Mouse (Mus musculus): ENCODE data around the gene Foxn4. TPM values are rescaled to one million over a fixed set of nuclear protein-coding genes. Genes with fewer than 3 reads are reported as not detected.
A peak's percentile ranks its signal among the peaks of the same experiment; 100 is the strongest.

Foxn4 gene
- polyA plus RNA-seq, 1 experiment from 2014 or later: not detected

- WGBS: 12% methylated on average over 22 of the region's 22 CpGs
- Histone ChIP-seq H3K36me3 (no peaks in the 10 kb centered on the region), H3K4me3 (replicated peaks) (no peak overlapping the region), H3K9me3 (no peaks in the 10 kb centered on the region), H3K27me3 (no peaks in the 10 kb centered on the region), H3K27ac (0 out of 2 replicates have a peak overlapping the region, but pooled peaks have one; percentile 31), H3K4me1 (replicated peaks) (peaks cover 30% of the 10 kb centered on the region), H3K4me2 (peak overlapping the region; percentile 32), H3K9ac (replicated peaks) (no peak overlapping the region)
- no peak for ATAC-seq (ENCODE audit: insufficient number of reproducible peaks, insufficient read depth, low FRiP score, low TSS enrichment, low read depth)
Observed at GRCm38 (mm10) chr5:114296693-114297631, 23.4 kb upstream of the Foxn4 start.

GRCm38 (mm10) chr5:114290004-114290403 lies 16.4 kb upstream of the Foxn4 start:
- no peak for ATAC-seq (ENCODE audit: insufficient number of reproducible peaks, insufficient read depth, low FRiP score, low TSS enrichment, low read depth)
- no peak overlapping the region for H3K27ac ChIP-seq
- H3K4me2 ChIP-seq: no peak overlapping the region
- WGBS: 70% methylated on average over 3 of the region's 3 CpGs
- no peak overlapping the region for H3K9ac ChIP-seq (replicated peaks)
- peaks cover 17% of the 10 kb centered on the region for H3K27me3 ChIP-seq
- peaks cover 18% of the 10 kb centered on the region for H3K4me1 ChIP-seq (replicated peaks)
- no peak overlapping the region for H3K4me3 ChIP-seq (replicated peaks)
- no peaks in the 10 kb centered on the region for H3K36me3 ChIP-seq
- no peaks in the 10 kb centered on the region for H3K9me3 ChIP-seq

DNA sequence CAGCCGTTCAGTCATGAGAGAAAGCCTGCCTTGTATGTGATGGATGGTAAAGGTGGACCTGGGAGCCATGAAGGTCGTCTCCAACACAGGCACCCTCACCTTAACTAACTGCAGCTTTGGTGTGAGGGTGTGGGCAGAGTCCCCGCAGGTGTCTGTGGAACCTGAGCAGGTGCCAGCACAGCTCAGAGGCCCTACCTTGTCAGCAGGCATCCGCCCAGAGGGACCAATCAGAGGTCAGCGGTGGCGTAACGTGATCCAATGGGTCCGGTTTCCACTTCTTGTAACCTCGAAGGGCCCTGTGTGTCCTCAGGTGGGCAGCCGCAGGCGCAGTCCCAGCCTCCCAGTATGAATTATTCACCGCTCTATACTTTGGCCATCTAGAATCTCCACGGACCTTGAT lies 15.3 kb upstream of the Foxn4 start, which contains the start of gene Myo1h:
TSS of gene Myo1h (plus strand) at position 293 of the 400 bp plus-strand sequence.
- no peak within 1 kb of the TSS for H3K27ac ChIP-seq
- peaks cover 23% of the 10 kb centered on the region for H3K4me1 ChIP-seq (replicated peaks)
- WGBS: 34% methylated on average over 13 of the region's 13 CpGs
- no peaks in the 10 kb centered on the region for H3K36me3 ChIP-seq
- 0 out of 2 replicates have a peak within 1 kb of the TSS, but pooled peaks have one; percentile 4 for H3K4me2 ChIP-seq
- no peak for ATAC-seq (ENCODE audit: insufficient number of reproducible peaks, insufficient read depth, low FRiP score, low TSS enrichment, low read depth)
- H3K4me3 ChIP-seq (replicated peaks): no peak within 1 kb of the TSS
- no peak within 1 kb of the TSS for H3K9ac ChIP-seq (replicated peaks)
- peaks cover 17% of the 10 kb centered on the region for H3K27me3 ChIP-seq
- no peaks in the 10 kb centered on the region for H3K9me3 ChIP-seq

- no peaks in the 10 kb centered on the region for H3K36me3 ChIP-seq
- no peaks in the 10 kb centered on the region for H3K9me3 ChIP-seq
- H3K4me2 ChIP-seq: no peak overlapping the region
- H3K4me3 ChIP-seq (replicated peaks): no peak overlapping the region
- no peak overlapping the region for H3K27ac ChIP-seq
- WGBS: 84% methylated on average over 5 of the region's 5 CpGs
- ATAC-seq (ENCODE audit: insufficient number of reproducible peaks, insufficient read depth, low FRiP score, low TSS enrichment, low read depth): no peak
- peaks cover 17% of the 10 kb centered on the region for H3K27me3 ChIP-seq
- peaks cover 23% of the 10 kb centered on the region for H3K4me1 ChIP-seq (replicated peaks)
- no peak overlapping the region for H3K9ac ChIP-seq (replicated peaks)
Observed at GRCm38 (mm10) chr5:114288396-114288795, 14.8 kb upstream of the Foxn4 start.

DNA sequence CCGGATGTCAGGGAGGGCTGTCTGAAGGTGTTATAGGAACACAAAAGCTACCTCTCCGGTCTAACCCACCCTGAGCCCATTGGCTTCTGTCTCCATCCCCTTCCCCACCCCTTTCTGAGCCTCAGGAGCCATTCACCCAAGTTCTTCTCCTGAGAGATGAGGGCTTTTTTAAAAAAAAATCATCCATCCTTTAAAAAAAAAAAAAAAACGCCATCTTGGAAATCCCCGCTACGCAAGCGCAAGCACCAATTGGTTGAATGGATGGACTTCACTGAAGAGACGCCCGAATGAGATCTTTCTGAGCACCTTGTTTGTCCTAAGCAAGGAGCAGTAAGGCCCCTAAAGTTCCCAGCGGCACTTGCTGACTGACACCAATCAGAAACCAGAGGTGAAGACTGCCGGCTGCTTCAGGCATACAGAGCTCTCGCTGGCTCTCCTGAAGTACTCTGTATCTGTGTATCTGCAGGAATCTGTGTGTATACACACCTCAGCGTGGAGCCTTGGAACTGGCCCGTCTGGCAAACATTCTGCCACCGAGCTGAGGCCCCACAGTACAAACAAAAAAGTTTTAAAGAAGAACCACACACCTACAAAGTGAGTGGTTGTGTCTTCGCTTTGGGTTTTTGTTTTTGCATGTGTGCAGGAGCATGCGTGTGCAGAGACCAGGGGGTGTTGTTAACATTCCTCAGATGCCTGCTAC lies 13.4 kb upstream of the Foxn4 start:
- Histone ChIP-seq H3K4me1 (replicated peaks) (peaks cover 23% of the 10 kb centered on the region), H3K9me3 (no peaks in the 10 kb centered on the region), H3K4me2 (no peak overlapping the region), H3K9ac (replicated peaks) (no peak overlapping the region), H3K27me3 (peaks cover 17% of the 10 kb centered on the region), H3K27ac (no peak overlapping the region), H3K36me3 (no peaks in the 10 kb centered on the region), H3K4me3 (replicated peaks) (no peak overlapping the region)
- ATAC-seq (ENCODE audit: insufficient number of reproducible peaks, insufficient read depth, low FRiP score, low TSS enrichment, low read depth): no peak
- WGBS: 82% methylated on average over 16 of the region's 16 CpGs

- Histone ChIP-seq H3K27me3 (peaks cover 17% of the 10 kb centered on the region), H3K9ac (replicated peaks) (no peak overlapping the region), H3K9me3 (no peaks in the 10 kb centered on the region), H3K4me3 (replicated peaks) (no peak overlapping the region), H3K4me1 (replicated peaks) (peaks cover 20% of the 10 kb centered on the region), H3K27ac (no peak overlapping the region), H3K36me3 (no peaks in the 10 kb centered on the region), H3K4me2 (no peak overlapping the region)
- no peak for ATAC-seq (ENCODE audit: insufficient number of reproducible peaks, insufficient read depth, low FRiP score, low TSS enrichment, low read depth)
- 75% methylated on average over 4 of the region's 4 CpGs for WGBS
Observed at GRCm38 (mm10) chr5:114286102-114286501, 12.5 kb upstream of the Foxn4 start.

DNA sequence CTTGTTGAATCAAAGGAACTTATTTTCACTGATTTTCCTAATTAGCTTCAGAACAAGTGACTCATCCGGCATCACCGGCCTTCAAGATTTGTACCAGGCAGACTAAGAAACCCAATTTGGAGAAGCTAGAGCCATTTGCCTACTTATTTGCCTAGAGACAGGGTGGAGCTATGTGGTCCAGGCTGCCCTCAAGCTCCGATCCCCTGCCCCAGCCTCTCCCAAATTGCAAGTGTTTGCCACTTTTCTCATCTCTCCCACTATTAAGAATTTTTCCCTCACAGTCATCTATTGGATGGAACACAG lies 11.7 kb upstream of the Foxn4 start:
- WGBS: 58% methylated on average over 3 of the region's 3 CpGs

DNA sequence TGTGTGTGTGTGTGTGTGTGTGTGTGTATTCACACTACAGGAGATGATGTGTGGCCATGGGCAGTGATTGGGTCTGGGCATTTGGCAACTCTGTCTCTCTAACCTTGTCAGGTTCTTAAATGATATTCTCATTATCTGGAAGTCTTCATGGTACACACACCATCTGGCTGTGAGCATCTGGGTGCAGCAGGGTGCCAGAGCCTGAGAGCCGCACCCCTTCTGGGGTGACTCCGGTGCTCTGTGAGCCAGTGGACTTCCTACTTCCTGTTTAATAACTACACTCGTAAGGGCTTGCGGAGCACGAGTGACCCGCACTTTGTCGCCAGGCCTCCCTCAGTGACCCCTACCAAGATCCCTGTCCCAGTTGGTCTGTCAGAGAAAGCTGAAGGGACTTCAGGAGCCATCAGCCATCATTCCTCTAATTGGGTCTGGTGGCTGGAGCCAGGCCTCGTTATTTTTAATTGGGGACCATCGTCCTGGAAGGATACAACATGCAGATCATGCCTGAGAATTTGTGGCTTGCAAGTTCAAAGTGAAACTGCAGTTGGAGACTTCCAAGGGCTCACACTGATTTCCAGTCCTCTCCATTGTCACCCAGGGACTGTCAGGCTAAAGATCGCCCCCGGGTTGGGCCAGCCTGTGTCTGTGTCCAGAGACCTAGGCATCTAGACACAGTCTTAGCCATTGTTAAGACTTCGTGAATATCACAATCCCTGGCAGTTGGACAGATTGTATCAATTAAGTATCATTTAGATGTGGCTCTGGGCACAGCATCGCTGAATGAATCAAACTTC lies 11.2 kb upstream of the Foxn4 start:
- Histone ChIP-seq H3K4me2 (no peak overlapping the region), H3K4me1 (replicated peaks) (peaks cover 13% of the 10 kb centered on the region), H3K36me3 (no peaks in the 10 kb centered on the region), H3K27me3 (peaks cover 19% of the 10 kb centered on the region; the same call in 1 of the 2 replicates), H3K27ac (no peak overlapping the region), H3K9me3 (no peaks in the 10 kb centered on the region), H3K9ac (replicated peaks) (no peak overlapping the region), H3K4me3 (replicated peaks) (no peak overlapping the region)
- WGBS: 27% methylated on average over 13 of the region's 13 CpGs
- ATAC-seq (ENCODE audit: insufficient number of reproducible peaks, insufficient read depth, low FRiP score, low TSS enrichment, low read depth): no peak

More for the DNA sequence above, 11.7 kb upstream of the Foxn4 start:
- no peak overlapping the region for H3K4me2 ChIP-seq
- no peaks in the 10 kb centered on the region for H3K36me3 ChIP-seq
- no peak for ATAC-seq (ENCODE audit: insufficient number of reproducible peaks, insufficient read depth, low FRiP score, low TSS enrichment, low read depth)
- H3K9ac ChIP-seq (replicated peaks): no peak overlapping the region
- peaks cover 18% of the 10 kb centered on the region for H3K4me1 ChIP-seq (replicated peaks)
- no peak overlapping the region for H3K27ac ChIP-seq
- H3K27me3 ChIP-seq: peaks cover 17% of the 10 kb centered on the region
- H3K4me3 ChIP-seq (replicated peaks): no peak overlapping the region
- no peaks in the 10 kb centered on the region for H3K9me3 ChIP-seq

DNA sequence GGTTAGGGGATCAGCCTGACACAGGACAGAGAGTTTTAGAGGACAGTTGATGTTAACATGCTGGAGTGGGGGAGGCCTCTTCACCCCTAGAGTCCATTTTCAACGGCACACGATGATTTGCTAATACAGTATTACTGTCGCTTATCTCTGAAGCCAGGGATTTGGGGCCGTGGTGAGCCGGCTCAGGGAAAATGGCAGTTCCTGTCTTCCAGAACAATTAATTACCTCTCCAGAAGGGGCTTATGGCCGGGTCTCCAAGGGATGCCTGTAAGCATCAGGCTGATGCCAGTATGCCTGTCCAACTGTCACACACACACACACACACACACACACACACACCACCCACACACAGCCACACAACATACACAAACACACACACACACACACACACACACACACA lies 8.7 kb upstream of the Foxn4 start:
- ATAC-seq (ENCODE audit: insufficient number of reproducible peaks, insufficient read depth, low FRiP score, low TSS enrichment, low read depth): no peak
- Histone ChIP-seq H3K9me3 (no peaks in the 10 kb centered on the region), H3K36me3 (no peaks in the 10 kb centered on the region), H3K27ac (no peak overlapping the region), H3K4me1 (replicated peaks) (peaks cover 8% of the 10 kb centered on the region), H3K4me3 (replicated peaks) (no peak overlapping the region), H3K27me3 (peaks cover 22% of the 10 kb centered on the region), H3K4me2 (no peak overlapping the region), H3K9ac (replicated peaks) (no peak overlapping the region)
- WGBS: 39% methylated on average over 6 of the region's 6 CpGs

DNA sequence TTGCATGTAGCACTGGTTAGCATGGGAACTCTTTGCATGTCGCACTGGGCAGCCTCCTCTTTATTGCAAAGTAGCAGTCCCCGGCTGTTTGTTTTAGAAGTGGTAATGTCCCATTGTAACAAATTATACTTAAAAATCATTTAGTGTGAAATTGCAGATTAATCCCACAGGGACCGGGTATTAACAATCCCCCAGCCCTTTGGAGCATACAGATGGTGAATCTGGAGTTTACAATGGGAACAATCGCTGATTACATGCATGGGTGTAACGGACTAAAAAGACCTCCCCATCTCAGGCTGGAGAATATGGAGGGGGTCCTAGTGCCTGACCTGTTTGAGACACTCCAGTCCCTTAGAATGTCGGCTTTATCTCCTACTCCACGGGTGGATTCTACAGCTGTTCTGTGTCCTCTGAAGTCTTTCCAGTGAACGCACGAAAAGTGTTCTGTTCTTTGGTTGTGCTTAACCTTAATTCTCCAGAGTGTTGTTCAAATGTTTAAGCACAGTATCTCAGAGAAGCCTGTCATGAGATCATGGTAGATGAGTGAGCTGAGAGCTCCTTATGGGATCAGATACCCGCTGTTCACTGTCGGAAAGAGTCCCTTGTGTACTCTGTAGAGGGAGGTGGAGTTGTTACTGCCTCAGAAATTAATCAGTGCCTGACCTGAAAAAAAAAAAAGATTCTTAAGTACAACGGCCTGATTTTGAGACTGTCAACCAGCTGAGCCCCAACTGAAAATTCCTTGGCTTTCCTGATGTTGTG lies 6.0 kb upstream of the Foxn4 start:
- Histone ChIP-seq H3K4me1 (replicated peaks) (peaks cover 9% of the 10 kb centered on the region), H3K27me3 (peaks cover 47% of the 10 kb centered on the region), H3K9me3 (no peaks in the 10 kb centered on the region), H3K9ac (replicated peaks) (no peak overlapping the region), H3K36me3 (no peaks in the 10 kb centered on the region), H3K27ac (no peak overlapping the region), H3K4me3 (replicated peaks) (no peak overlapping the region), H3K4me2 (no peak overlapping the region)
- ATAC-seq (ENCODE audit: insufficient number of reproducible peaks, insufficient read depth, low FRiP score, low TSS enrichment, low read depth): no peak
- WGBS: 69% methylated on average over 12 of the region's 12 CpGs

All from limb, embryonic 12.5 days (tissue).